Mouse (Mus musculus): ENCODE results near the gene Phf1. TPM values are rescaled to one million over a fixed set of nuclear protein-coding genes. Genes with fewer than 3 reads are reported as not detected.

Gene Phf1
- total RNA-seq, 2 experiments from 2014 or later, result 5.1 to 8.1 TPM

DNA sequence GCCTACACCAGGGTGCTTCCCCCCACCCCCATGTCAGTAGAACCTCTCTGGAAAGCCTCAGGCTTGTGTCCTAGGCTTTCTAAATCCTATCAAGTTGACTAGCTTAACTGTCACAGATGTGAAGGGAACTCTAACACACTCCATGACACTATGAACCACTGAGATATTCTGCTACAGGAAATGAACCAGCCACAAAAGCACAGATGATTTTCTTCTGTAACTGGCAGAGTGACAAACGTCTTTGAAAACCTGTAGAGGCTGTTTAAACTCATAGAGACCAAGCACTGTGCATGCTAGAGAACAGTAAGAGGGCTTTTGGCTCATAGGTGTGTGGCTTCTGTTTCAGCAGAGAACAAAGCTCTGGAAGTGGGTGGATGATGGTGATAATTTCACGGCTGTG lies 48.2 kb downstream of the Phf1 start:
- no peak for DNase-seq

DNA sequence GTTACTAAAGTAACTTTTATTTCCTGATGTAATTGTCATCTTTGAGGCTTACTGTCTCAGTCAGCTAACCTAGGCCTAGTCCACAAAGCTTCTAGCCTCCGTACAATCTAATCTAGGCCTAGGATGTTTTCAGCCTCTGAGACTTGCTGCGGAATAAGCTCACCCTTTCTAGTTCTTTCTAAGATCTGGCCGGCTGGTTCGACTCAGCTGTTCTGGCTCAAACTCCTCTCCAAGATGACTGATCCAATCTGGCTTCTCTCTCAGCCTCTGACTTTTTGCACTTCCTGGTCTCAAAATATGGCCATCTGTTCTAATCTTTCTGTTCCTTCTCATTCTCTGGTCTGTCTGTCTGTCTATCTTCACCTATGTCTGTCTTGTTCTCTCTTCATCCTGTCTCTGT lies 50.5 kb downstream of the Phf1 start:
- DNase-seq, result no peak

DNA sequence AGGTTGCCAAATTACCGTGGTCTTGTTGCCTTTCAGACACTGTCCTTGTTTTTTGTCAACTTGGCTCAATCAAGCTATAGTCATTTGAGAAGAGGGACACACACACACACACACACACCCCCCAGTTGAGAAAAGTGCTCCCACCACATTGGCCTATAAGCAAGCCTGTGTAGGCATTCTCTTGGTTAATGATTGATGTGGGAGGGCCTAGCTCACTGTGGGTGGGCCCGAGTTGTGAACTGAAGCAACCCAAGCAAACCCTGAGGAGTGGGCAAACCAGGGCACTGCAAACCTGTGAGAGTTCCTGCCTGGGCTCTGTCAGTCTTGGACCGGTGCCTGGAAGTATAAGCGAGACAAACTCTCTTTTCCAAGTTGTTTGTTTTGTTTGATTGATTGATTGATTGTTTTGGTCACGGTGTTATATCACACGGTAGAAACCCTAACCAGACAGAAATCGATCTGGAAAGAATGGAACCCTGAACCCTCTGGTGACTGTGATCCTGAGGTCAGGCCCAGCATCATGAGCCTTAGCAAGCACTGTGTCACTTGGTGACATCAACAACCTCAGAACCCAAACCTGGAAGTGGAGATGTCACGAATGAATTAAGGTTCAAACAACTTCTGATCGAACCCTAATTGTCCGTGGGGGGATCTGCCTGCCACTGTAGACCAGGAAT lies 52.8 kb downstream of the Phf1 start:
- no peak for DNase-seq

Small RNA genes lying within 50 kb of the gene (microRNA-seq; reads per million reads assigned to microRNA genes)
- gene Gm27775 (0 reads per million in 2 experiments), gene Mir3083 (0 to 1.3 reads per million in 2 experiments), gene Mir6968 (0 to 1.3 reads per million in 2 experiments)

Other genes with a start within 250 kb of the Phf1 start
- gene Crebrf, start 217.4 kb upstream of the Phf1 start, total RNA-seq (2021), result 10 to 100 TPM; 17.7 to 18.9 TPM
- 10 to 100 TPM; 22.8 to 26.3 TPM for gene Bnip1, start 152.0 kb upstream of the Phf1 start, total RNA-seq (2021)
- not detected for gene Nkx2-5, start 88.0 kb upstream of the Phf1 start, total RNA-seq (2021)
- gene Kifc5b, start 16.0 kb upstream of the Phf1 start, total RNA-seq (2021), result 1 to 10 TPM; 2.5 to 4.1 TPM
- gene Cuta, start 6.5 kb downstream of the Phf1 start, total RNA-seq (2021), result 10 to 100 TPM; 87.9 to 91.1 TPM
- 10 to 100 TPM in 1 of 2 experiments, 1 to 10 TPM in 1; 8.2 to 11.8 TPM for gene Syngap1, start 8.2 kb downstream of the Phf1 start, total RNA-seq (2021)
- 1 to 10 TPM; 2.7 to 3.9 TPM for gene Zbtb9, start 40.1 kb downstream of the Phf1 start, total RNA-seq (2021)
- 10 to 100 TPM; 26.5 to 30.5 TPM for gene Bak1, start 96.0 kb downstream of the Phf1 start, total RNA-seq (2021)
- 1 to 10 TPM; 6.3 to 7.2 TPM for gene Itpr3, start 124.3 kb downstream of the Phf1 start, total RNA-seq (2021)
- gene Uqcc2, start 200.9 kb downstream of the Phf1 start, total RNA-seq (2021), result 100 to 1,000 TPM; 300 to 343 TPM
- gene Ip6k3, start 234.7 kb downstream of the Phf1 start, total RNA-seq (2021), result 10 to 100 TPM; 63.5 to 81.2 TPM

Data from gastrocnemius, postnatal 10 days (tissue).